Mouse (Mus musculus) liver, adult 2 months (tissue): ENCODE results near the gene Pcnx.

Source experiments
- CTCF ChIP-seq: fragments of 200-500 bp; IDR thresholded peaks from 2 replicates; pipeline ENCODE4 v1.5.1; 2011; ENCODE audit warnings: low read depth, low read length, control low read depth
- POLR2A ChIP-seq: fragments of 200-500 bp; IDR thresholded peaks from 2 replicates; pipeline ENCODE4 v1.6.1; 2011; ENCODE audit warnings: low read length, control low read depth; ENCODE audit not compliant: insufficient read depth; ENCODE audit errors: extremely low read depth

- no peak for TF ChIP-seq POLR2A
- no peak for TF ChIP-seq CTCF
Observed at GRCm38 (mm10) chr12:81927643-81928381, 68.0 kb downstream of the Pcnx start.
